Mouse (Mus musculus) A20 (cell line): ENCODE measurements around the gene Fto.

ENCODE experiments used
- DNase-seq: peaks from one replicate; pipeline ENCODE4 v3.0.0-alpha.2; 2011; ENCODE audit warnings: low read depth, low spot score

The Fto gene

DNA sequence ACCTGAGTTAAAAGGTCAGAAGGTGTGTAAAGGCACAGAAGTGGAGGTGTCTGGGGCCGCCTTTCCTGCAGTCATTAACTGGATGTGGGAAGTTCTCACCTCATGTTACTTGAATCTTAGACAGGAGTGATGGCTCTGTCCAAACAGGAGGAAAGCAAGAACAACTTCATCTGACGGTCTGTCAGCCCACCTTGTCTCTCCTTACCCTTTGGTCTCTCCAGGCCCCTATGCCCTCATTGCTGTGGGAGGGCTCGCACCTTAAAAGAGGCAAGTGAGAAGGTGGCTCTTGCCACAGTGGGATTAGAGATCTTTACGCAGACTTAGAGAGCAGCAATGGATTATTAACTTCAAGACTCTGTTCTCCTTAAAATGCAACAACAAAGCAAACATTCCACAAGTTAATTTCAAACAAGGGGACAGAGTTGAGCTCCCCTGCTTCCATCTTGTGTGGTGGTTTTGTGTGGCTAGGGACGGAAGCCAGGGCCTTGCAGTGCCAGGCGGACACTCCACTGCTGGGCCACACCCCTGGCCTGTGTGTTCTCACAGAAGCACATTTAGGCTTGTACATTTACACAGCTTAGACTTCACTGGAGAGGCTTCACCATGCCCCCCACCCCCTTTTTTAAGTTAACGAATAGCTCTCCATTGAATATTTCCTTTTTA, 135.5 kb downstream of the Fto start:
- DNase-seq, result no peak

DNA sequence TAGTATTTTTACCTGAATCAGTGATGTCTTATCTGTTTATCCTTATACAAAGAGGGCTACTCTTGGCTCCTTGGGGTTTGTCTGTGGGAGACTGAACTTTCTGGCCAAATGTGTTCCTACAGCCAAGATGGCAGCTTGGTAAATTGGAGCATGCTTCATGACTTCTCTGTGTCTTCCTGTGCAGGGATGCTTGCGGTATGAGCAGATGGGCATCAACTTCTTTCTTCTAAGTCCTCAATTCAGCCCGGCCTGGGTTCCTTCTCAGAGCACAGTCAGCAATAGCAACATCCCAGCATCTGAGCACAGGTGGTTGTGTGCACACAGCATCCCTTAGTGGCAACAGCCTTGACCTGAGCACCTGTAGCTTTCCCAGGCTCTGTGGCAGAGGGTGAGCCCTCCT, 141.6 kb downstream of the Fto start:
- DNase-seq, result no peak

DNA sequence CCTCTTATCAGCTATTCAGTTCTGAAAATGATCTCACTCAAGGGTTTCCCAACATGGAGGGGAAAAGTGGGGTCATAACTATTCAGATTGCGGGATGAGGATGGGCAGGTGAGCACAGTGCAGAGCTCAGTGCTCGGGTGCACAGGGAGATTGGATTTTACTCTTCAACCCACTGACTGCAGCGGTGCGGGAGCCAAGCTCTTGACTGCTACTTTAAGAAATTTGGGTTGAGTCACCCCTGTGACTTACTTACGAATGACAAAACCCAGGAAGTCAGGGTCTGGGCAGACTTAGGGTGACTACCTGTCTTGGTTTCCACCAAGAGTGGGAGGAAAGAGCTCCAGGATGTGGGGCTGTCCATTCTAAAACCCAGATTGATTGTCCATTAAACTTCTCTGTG, 142.3 kb downstream of the Fto start:
- no peak for DNase-seq

DNA sequence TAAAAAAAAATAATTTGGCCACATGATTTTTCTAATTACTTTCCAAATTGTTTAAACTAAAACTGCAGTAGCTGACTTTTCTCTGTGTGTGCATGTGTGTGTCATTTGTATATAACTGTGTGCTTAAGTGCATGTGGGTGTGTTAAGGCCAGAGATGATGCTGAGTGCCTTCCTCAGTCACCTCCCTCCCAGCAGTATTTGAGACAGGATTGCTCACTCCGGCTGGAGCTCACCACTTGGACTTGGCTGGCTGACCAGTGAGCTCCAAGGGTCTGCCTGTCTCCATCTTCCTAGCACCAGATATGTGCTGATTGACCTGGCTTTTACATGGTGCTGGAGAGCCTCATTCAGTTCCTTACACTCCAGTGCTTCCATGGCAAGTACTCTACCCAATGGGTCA, 144.7 kb downstream of the Fto start:
- DNase-seq, result no peak

DNA sequence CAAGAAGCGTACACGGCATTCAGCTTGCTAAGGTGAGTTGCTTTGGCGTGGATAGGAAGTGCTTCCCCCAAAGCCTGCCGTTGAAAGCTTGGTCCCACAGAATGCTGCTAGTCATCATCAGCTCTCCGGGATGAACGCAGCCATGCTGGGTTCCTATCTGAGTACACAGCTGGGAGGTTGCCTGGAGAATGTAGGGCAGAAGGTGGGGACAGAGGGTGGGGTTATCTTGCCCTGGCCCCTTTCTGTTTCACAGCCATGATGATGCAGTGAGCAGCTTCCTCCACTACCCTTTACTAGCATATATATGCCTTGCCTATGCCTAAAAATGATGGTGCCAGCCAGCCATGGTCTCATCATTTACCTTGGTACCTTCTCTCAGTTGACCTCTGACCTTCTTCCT, 147.6 kb downstream of the Fto start:
- no peak for DNase-seq

DNA sequence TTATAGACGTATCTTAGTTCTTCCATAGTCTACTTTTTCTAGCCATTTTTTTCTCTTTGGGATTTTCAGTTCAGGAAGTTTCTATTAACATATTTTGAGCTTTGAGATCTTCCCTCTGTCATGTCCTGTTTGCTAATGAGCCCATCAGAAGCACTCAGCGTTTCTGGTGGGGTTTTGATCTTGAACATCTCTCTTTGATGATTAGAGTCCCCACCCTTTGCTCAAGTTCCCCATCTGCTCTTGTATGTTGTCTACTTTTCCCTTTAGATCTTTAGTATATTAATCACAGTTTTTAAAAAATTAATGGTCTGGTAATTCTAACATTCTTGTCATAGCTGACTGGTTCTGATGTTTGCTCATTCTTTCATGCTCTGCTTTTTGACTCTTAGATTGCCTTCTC, 150.4 kb downstream of the Fto start:
- DNase-seq, result no peak

DNA sequence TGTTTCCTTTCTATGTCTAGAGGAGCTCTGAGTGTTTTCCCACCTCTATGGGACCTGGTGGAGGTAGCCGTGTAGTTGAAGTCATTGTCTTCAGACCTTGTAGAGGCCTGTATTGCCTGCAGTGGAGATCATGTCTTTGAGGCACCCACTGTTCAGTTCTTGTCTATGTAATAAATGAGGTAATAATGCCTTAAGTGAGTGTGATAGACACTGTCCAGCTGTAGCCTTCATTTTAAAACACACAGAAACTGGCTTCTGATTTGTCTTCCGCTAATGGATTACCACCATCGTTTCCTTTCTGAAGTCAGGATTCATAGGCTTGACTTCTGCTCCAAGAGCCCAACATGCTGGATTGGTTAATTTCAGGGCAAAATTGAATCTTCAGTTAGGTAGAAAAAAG, 154.1 kb downstream of the Fto start:
- DNase-seq, result no peak

DNA sequence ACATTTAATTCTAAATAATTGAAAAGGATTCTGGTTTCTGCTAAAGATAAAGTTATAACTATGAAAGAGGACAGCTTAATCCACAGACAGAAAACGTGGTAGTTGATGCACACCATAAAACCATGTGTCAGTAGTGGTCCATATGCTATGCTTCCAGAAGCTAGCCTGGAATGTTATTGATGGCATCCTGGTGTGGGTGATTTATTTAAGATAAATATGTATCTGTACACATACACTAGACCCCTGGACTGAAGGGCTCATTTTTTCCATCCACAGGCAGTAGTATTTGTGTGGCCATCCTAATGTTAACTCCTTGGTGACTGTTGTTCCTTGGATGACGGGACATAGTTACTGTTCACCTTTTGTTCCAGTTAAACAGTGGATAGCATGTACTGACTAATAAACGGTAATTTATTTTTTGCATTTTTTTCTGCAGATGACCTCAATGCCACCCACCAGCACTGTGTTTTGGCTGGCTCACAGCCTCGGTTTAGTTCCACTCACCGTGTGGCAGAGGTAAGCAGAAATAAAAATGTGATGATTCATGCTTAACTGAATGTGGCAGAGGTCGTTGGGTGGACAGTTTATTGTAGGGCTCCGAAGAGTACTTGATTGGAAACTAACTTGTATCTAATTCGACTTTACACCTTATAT, 154.7 kb downstream of the Fto start:
- DNase-seq, result no peak

DNA sequence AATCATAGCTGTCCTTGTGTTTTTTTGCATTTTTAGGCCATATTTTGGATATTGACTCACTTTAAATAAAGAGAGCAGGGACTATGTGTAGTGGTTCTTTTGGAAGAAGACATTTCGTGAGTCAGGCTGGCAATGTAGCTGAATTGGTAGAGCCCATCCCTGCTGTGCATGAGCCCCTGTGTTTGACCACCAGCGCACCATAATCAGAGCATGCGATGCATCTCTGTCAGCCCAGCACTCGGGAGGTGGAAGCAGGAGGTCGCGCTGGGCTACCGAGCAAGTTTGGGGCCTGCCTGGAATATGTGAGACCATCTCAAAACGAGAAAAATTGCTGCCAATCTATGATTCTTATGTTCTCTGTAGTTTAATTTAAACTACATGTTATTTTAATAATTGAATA, 156.1 kb downstream of the Fto start:
- no peak for DNase-seq

DNA sequence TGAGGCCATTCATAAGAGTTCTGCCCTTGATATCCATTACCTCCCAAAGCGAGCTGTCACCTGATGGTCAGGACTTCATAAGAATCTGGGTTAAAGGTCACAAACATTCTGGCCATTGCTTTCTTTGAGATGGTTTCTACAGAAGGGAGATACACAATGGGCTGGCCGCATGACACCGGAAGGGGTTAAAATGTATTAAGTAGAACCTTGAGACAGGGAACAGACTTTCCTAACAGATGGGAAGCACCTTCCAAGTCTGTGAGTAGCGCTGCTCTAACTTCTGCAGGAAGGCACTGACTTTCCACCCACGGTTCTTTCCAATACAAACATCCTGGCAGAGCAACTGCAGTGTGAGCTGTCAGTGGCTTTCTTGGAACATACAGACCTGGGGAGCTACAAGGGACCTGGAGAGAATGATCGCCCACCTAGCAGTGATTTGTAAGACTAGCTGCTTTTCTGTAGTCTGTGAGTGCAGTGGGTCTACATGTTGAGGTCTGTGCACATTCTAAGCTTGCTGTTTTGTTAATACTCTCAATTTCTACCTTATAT, 161.5 kb downstream of the Fto start:
- DNase-seq, result no peak

DNA sequence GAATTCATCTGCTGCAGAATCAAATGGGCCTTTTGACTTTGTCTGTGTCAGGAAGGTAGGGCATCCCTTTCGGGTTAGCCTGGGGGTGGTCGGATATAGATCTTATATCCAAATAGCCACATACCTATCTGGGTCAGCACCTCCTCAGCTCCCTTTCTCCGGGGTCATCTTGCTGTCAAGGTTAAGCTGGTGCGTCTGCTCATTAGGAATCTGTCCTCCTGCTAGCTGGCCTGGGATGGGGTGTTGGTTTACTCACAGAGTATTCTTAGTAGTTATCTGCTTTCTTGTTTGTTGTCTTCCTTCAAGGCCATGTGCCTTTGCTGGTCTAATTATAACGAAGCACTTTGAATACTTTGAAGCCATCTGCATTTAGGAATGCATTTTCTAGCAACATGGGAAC, 163.7 kb downstream of the Fto start:
- DNase-seq, result no peak

DNA sequence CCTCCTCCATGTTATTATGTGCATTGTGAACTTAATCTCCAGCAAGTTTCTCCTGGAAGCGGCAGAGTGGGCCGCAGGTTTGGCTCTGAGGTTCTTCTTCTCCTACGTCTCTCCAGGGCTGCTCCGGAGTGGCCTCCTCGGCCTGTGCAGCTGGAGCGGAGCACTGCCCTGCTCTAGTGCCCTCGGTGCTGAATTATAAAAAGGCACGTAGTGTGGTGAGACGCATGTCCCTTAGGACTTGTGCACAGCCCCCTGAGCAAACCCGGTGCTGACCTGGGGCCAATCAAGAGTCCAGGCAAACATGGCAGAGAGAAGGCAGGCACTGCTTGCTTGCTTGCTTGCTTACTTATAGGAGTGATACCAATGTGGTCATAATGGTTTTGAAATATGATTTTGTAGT, 164.1 kb downstream of the Fto start:
- no peak for DNase-seq

DNA sequence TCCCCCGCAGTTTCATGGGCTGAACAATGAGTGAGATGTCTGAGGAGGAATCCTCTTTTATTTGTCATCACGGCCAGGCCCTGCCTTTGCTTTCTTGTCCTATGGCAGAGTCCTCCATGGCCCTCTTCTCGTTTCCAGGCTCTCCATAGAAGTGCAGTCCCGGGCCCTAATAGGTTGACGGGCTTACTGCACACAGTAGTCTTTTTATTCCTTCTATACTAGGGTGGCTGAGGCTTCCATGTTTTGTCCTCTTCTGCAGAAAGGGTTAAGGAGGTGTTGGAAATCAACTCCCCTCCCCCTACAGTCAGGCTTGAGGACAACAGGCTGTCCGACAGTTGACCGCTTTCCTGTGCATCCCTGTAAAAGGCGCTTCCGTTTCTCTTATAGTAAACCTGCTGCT, 169.2 kb downstream of the Fto start:
- no peak for DNase-seq

DNA sequence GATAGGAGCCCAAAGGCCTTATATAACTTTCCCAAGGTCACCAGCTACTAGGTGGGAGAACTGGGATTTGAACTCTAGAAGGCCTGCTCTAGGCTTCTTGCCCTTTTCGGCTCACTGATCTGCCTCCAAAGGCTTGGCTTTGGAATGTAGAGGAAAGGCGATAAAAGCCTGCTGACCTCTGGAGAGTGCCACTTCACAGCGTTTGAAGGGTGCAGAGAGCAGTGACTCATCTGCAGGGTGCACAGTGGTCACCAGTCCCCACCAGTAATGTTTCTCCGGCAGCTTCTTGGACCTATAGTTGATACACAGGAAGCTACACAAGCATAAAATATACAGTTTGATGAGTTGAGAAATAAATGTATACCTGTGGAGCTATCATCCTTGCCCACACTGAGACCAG, 173.1 kb downstream of the Fto start:
- DNase-seq, result no peak

DNA sequence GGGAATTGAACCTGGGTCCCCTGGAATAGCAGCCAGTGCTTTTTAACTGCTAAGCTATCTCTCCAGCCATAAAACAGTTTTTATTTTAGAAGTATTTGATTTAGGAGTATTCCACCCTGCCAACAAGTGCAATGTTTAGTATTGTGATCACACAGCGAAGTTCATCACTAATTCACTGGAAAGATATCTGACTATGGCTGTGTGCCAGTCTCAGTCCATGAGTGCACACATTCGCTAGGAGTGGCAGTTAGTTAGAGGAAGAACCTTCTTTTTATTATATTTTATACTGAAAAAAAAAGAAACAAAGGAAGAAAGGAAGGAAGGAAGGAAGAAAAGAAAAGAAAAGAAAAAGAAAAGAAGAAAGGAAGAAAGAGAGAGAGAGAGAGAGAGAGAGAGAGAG, 174.1 kb downstream of the Fto start:
- DNase-seq, result no peak

DNA sequence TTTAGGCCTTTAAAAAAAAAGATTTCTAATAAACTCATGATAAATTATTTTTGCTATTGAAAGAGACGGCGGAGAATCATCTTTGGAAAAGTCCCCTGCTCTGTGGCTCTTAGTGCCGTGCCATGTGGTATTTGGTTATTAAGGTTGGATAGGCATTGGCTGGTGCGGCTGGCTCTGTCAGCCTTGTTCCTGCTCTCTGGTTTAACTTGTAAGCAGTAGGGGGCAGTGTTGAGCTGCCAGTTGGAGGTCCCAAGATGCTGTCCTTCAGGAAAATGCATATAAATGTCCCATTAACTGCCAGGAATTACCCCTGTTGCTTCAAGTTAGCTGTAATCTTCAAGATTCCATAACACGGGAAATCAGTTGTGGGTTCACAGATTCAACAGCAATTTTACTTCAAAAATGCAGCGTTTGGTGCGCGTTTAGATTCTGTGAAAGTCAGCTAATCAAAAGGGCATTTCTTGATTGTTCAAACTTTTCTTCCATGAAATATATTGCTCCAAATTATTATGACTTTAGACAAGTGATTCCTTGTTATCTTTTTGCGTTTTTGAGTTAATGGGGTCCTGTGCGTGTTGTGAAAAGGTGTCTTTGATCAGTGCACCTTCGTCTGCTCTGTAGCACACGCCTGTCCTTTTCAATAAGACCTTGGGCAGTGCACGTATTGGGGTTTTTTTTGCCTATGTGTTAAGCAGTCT, 174.9 kb downstream of the Fto start:
- peak; percentile 51 for DNase-seq

DNA sequence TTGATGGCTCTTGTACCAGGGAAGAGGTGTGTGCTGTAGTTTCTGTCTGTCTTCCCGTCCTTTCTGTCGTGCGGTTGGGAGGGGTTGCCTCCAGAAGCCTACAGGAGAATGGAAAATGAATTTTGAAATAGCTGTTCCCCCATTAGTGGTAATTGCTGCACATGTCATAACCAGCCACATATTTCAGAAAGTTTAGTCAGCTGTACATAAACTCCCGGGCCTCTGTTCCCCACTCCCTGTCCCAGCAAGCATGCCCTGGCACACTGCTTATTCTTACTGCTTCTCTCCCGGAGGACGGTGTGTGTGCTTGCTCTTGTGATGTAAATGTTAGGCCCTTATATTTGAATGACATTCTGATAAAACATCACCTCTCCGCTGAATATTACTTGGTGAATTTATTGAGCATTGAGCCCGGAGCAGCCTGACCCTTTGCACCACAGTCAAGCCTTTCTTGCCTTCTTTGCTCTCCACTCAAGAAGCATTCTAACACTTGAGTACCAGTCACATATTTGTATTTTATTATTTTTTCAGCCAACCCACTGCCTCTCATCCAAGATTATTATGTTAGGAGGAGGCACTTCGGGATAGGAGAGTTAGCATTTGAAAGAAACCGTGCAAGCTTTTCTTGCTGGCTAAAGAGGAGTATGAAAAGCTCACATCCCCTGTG, 175.6 kb downstream of the Fto start:
- no peak for DNase-seq

DNA sequence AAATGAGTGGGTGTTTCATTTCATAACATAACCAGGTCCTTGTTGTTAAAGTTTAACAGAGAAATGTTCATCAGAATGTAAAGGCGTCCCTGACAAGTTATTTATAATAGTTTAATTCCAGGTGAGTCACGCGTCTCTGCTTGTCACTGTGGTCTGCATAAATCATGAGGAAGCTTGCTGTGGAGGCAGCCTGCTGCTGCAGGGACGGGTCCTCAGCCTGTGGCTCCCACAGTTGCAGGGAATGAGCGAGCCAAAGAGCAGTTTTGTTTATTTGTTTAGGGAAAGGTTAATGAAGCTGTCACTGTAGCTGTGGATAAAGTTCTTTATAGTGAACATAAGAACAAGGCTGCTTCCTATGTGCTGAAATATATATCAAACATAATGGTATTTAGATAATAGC, 176.7 kb downstream of the Fto start:
- no peak for DNase-seq

DNA sequence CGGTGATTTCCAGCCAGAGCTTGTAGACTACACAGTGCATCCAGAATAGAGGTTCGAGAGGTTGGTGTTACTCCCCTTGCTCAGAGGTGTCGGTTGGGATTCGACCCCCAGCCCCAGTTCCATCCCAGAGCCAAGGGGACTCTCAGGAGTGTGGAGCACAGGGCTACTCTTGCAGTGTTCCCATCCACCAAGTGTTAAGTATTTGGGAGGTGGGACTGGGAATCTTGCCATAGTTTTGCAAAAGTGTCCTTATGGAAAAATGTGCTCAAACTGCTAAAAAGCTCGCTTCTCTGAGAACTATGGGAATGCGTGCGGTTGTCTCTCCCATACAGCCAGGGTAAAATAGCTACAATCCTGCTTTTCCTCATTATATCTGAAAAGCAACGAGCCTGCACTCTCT, 180.0 kb downstream of the Fto start:
- no peak for DNase-seq

DNA sequence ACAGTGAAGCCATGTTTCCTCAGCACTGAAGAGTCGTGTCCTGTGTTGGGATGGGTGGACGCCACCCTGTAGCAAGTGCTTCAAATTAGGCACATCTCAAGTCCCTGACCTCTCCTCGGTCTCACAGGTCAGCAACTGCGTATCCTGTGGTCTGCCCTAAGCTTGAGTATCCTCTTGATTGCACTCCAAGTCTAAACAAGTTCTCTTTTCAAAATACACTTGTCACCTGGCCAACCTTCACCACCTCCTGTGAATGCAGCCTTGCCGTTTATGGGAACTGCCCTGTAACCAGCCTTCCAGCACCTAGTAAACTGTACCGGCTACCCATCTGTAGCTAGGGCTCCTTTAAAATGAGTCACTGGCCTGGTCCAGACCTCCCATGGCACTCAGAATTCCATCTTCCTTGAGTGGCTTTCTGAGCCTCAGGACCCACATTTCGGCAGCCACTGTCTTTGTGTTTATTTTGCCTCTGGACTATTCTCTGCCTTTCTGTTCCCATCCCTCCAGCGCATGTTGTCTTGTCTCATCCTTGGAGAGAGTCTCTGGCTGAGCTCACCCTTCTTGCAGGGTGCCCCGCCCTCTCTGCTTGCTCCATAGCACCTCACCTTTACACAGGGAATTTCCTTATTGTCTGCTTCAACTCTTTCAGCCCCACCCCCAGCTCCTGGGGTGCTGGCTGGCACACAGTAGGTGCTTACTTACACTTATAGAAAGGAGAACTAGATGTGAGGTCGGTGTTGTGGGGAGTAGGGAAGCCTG, 181.4 kb downstream of the Fto start:
- no peak for DNase-seq

DNA sequence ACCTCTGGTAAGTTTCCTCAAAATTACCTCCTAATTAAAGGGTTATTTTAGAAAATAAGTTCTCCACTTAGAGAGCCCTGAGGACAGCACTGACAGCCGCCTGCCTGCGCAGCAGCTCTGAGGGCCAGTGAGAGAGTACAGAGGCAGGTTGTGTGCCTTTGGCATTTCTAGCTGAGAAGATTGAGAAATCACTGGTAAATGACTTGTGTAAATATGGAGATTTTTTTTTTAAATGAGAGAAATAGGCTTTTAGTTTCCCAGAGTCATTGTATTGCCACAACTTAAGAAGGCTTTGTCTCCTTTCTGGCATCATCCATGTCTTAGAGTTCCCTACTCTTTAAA, 181.9 kb downstream of the Fto start:
- no peak for DNase-seq

DNA sequence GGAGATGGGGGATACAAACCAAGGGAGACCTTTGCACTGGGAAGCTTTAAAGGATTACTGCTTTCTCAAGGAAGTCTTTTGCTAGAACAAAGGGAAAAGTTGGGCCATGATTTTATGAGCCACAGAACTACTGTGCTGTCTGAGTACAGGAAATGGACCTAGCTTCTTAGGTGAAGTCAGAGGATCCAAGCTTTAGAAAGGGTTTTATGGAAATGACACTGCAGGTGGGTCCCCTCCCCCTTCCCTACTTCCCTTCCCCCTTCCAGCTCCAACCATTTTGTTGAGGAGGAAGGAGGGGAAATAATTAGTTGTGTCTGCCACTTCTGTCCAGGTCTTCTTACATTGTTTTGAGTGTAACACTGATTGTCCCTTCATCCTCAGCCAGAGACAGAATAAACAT, 182.7 kb downstream of the Fto start:
- DNase-seq, result no peak
